Mouse (Mus musculus) G1E (cell line): ENCODE measurements around the gene Hnrnpl. TPM values are rescaled to one million over a fixed set of nuclear protein-coding genes. Genes with fewer than 3 reads are reported as not detected.
A peak's percentile ranks its signal among the peaks of the same experiment; 100 is the strongest.

Experiments used
- ATAC-seq: 2 replicates; pipeline ENCODE4 v1.8.0; 2016; ENCODE audit warnings: mild to moderate bottlenecking; ENCODE audit not compliant: insufficient number of reproducible peaks, poor library complexity, low FRiP score, severe bottlenecking; ENCODE audit errors: extremely low read depth
- DNase-seq: peaks from one replicate; pipeline ENCODE4 v3.0.0; 2012; ENCODE audit warnings: low spot score
- H3K27me3 ChIP-seq: 2 replicates; pipeline ENCODE4 v1.6.1; 2012; ENCODE audit warnings: mild to moderate bottlenecking, low read length, inconsistent platforms; ENCODE audit not compliant: insufficient read depth
- H3K36me3 ChIP-seq: replicated peaks from 2 replicates; pipeline ENCODE3; 2012; ENCODE audit warnings: mild to moderate bottlenecking, inconsistent platforms
- H3K4me1 ChIP-seq: 2 replicates; pipeline ENCODE4 v1.6.1; 2012; ENCODE audit warnings: low read depth, low read length, inconsistent platforms, mixed read lengths; ENCODE audit not compliant: insufficient read depth
- H3K4me3 ChIP-seq: 2 replicates; pipeline ENCODE4 v1.5.1; 2012; ENCODE audit warnings: low read depth, mild to moderate bottlenecking, inconsistent platforms, low read length, moderate library complexity, mixed read lengths
- H3K9me3 ChIP-seq: replicated peaks from 2 replicates; pipeline ENCODE4 v1.6.1; 2012; ENCODE audit warnings: inconsistent platforms
- CTCF ChIP-seq: IDR thresholded peaks from 2 replicates; pipeline ENCODE4 v1.5.1; 2012; ENCODE audit warnings: low read depth, low read length, inconsistent platforms, mixed read lengths
- GATA1 ChIP-seq: IDR thresholded peaks from 2 replicates; pipeline ENCODE4 v1.6.1; 2012; ENCODE audit warnings: borderline replicate concordance, low read length, inconsistent platforms, mixed read lengths
- GATA2 ChIP-seq: IDR thresholded peaks from 2 replicates; pipeline ENCODE4 v1.6.1; 2012; ENCODE audit warnings: low read depth, low read length, inconsistent platforms, borderline replicate concordance
- POLR2AphosphoS5 ChIP-seq: IDR thresholded peaks from 2 replicates; pipeline ENCODE4 v1.6.1; 2012; ENCODE audit warnings: low read depth, low read length, inconsistent platforms; ENCODE audit not compliant: insufficient replicate concordance
- TAL1 ChIP-seq: conservative IDR thresholded peaks from 2 replicates; pipeline ENCODE4 v1.6.1; 2012; ENCODE audit warnings: low read depth, low read length, inconsistent platforms, mixed read lengths
- polyA plus RNA-seq: library from polyadenylated mRNA; stranded (reverse); fragments of >175 nt; gene quantifications from 2 replicates; pipeline ENCODE4 v1.2.3, GENCODE M21; 2012
- total RNA-seq, 2 experiments: library from RNA; stranded (forward) in 1 of 2; stranded (reverse) in 1 of 2; fragments of 200-1000 nt in 1 of 2; fragments of >200 nt in 1 of 2; fragmentation: Nextera tagmentation in 1 of 2; gene quantifications; 2 replicates each; pipeline ENCODE4 v1.2.3; 2014 to 2017

Hnrnpl gene
- total and polyA plus RNA-seq, 3 experiments: 279 to 470 (median 430) TPM

- no peak within 1 kb of the TSS; the same call in 1 of the 2 replicates for H3K4me3 ChIP-seq
- H3K36me3 ChIP-seq: peaks cover 49% of the 10 kb centered on the region
- H3K4me1 ChIP-seq: 0 out of 2 replicates have a peak, but pooled peaks cover 5% of the 10 kb centered on the region
- peaks cover 6% of the 10 kb centered on the region; the same call in 1 of the 2 replicates for H3K27me3 ChIP-seq
- TF ChIP-seq CTCF (no peak), POLR2AphosphoS5 (no peak), TAL1 (no peak), GATA1 (no peak), GATA2 (no peak)
- ATAC-seq: no peak
- no peaks in the 10 kb centered on the region for H3K9me3 ChIP-seq
- no peak for DNase-seq
These were observed 19.8 kb upstream of the Hnrnpl start, which contains the start of gene Rinl for GRCm38 (mm10) chr7:28788307-28789195. TSS of gene Rinl (plus strand) at chr7:28788969.

GRCm38 (mm10) chr7:28789235-28789634, 19.1 kb upstream of the Hnrnpl start:
- TF ChIP-seq POLR2AphosphoS5 (no peak), GATA1 (no peak), GATA2 (no peak)
- no peaks in the 10 kb centered on the region for H3K9me3 ChIP-seq
- peaks cover 5% of the 10 kb centered on the region; the same call in 1 of the 2 replicates for H3K4me1 ChIP-seq
- peaks cover 42% of the 10 kb centered on the region for H3K36me3 ChIP-seq
- no peak overlapping the region for H3K4me3 ChIP-seq
- ATAC-seq (no peak), DNase-seq (no peak)
- H3K27me3 ChIP-seq: peaks cover 6% of the 10 kb centered on the region; the same call in 1 of the 2 replicates

GRCm38 (mm10) chr7:28790066-28790806, 18.1 kb upstream of the Hnrnpl start:
- ATAC-seq: no peak
- H3K27me3 ChIP-seq: peaks cover 12% of the 10 kb centered on the region; the same call in 1 of the 2 replicates
- TF ChIP-seq TAL1 (no peak), CTCF (no peak), GATA2 (no peak), GATA1 (no peak), POLR2AphosphoS5 (no peak)
- no peaks in the 10 kb centered on the region for H3K9me3 ChIP-seq
- no peak overlapping the region for H3K4me3 ChIP-seq
- DNase-seq: no peak
- peaks cover 13% of the 10 kb centered on the region for H3K4me1 ChIP-seq
- H3K36me3 ChIP-seq: peaks cover 32% of the 10 kb centered on the region

GRCm38 (mm10) chr7:28791706-28792105, 16.6 kb upstream of the Hnrnpl start:
- DNase-seq (no peak), ATAC-seq (no peak)
- TF ChIP-seq GATA1 (no peak), TAL1 (no peak), CTCF (no peak), POLR2AphosphoS5 (no peak), GATA2 (no peak)
- Histone ChIP-seq H3K9me3 (no peaks in the 10 kb centered on the region), H3K36me3 (peaks cover 18% of the 10 kb centered on the region), H3K4me3 (no peak overlapping the region), H3K4me1 (peaks cover 26% of the 10 kb centered on the region), H3K27me3 (peaks cover 18% of the 10 kb centered on the region; the same call in 1 of the 2 replicates)

- H3K36me3 ChIP-seq: peaks cover 11% of the 10 kb centered on the region
- H3K27me3 ChIP-seq: peaks cover 18% of the 10 kb centered on the region; the same call in 1 of the 2 replicates
- no peak for TF ChIP-seq GATA1
- TF ChIP-seq GATA2: no peak
- no peak for TF ChIP-seq TAL1
- TF ChIP-seq CTCF: no peak
- TF ChIP-seq POLR2AphosphoS5: no peak
- DNase-seq (no peak), ATAC-seq (no peak)
- H3K9me3 ChIP-seq: no peaks in the 10 kb centered on the region
- no peak overlapping the region for H3K4me3 ChIP-seq
- H3K4me1 ChIP-seq: peaks cover 32% of the 10 kb centered on the region
These were observed 15.8 kb upstream of the Hnrnpl start for GRCm38 (mm10) chr7:28792391-28793185.

- no peak overlapping the region for H3K4me3 ChIP-seq
- H3K36me3 ChIP-seq: peaks cover 1% of the 10 kb centered on the region
- no peaks in the 10 kb centered on the region for H3K9me3 ChIP-seq
- H3K4me1 ChIP-seq: peaks cover 35% of the 10 kb centered on the region
- peaks cover 18% of the 10 kb centered on the region; the same call in 1 of the 2 replicates for H3K27me3 ChIP-seq
- ATAC-seq (no peak), DNase-seq (peak; percentile 32)
- TF ChIP-seq GATA1 (no peak), POLR2AphosphoS5 (no peak)
These were observed 14.5 kb upstream of the Hnrnpl start for GRCm38 (mm10) chr7:28793834-28794233.
